Mouse (Mus musculus): ENCODE results near the gene Mybph. TPM values are rescaled to one million over a fixed set of nuclear protein-coding genes. Genes with fewer than 3 reads are reported as not detected.

Gene Mybph
- polyA plus RNA-seq (2014; fragmentation: Illumina TruSeq; extraction: RNeasy Lipid Tissue Mini Kit (QIAGEN cat#74804); ENCODE audit: low read depth, low replicate concordance), result not detected

GRCm38 (mm10) chr1:134193126-134193525 lies at the start of gene Mybph:
TSS of gene Mybph (plus strand) at chr1:134193448.

GRCm38 (mm10) chr1:134182025-134182424 lies 11.2 kb upstream of the Mybph start, which contains the start of gene Chil1:
TSS of gene Chil1 (plus strand) at chr1:134182176.

GRCm38 (mm10) chr1:134235391-134235921 lies 42.2 kb downstream of the Mybph start, which contains the start of gene Adora1:
TSS of gene Adora1 (minus strand) at chr1:134235431.

Other genes with a start within 250 kb of the Mybph start
- gene Fmod, start 156.2 kb upstream of the Mybph start, polyA plus RNA-seq (2014; fragmentation: Illumina TruSeq; extraction: RNeasy Lipid Tissue Mini Kit (QIAGEN cat#74804); ENCODE audit: low read depth, low replicate concordance), result 13.1 TPM
- 43.7 TPM for gene Btg2, start 114.3 kb upstream of the Mybph start, polyA plus RNA-seq (2014; fragmentation: Illumina TruSeq; extraction: RNeasy Lipid Tissue Mini Kit (QIAGEN cat#74804); ENCODE audit: low read depth, low replicate concordance)
- not detected for gene Chit1, start 82.2 kb upstream of the Mybph start, polyA plus RNA-seq (2014; fragmentation: Illumina TruSeq; extraction: RNeasy Lipid Tissue Mini Kit (QIAGEN cat#74804); ENCODE audit: low read depth, low replicate concordance)
- gene Chil1, start 11.3 kb upstream of the Mybph start, polyA plus RNA-seq (2014; fragmentation: Illumina TruSeq; extraction: RNeasy Lipid Tissue Mini Kit (QIAGEN cat#74804); ENCODE audit: low read depth, low replicate concordance), result 0.71 TPM
- 9.8 TPM for gene Adora1, start 42.0 kb downstream of the Mybph start, polyA plus RNA-seq (2014; fragmentation: Illumina TruSeq; extraction: RNeasy Lipid Tissue Mini Kit (QIAGEN cat#74804); ENCODE audit: low read depth, low replicate concordance)
- gene Myog, start 96.5 kb downstream of the Mybph start, polyA plus RNA-seq (2014; fragmentation: Illumina TruSeq; extraction: RNeasy Lipid Tissue Mini Kit (QIAGEN cat#74804); ENCODE audit: low read depth, low replicate concordance), result not detected
- 1.8 TPM for gene Ppfia4, start 139.5 kb downstream of the Mybph start, polyA plus RNA-seq (2014; fragmentation: Illumina TruSeq; extraction: RNeasy Lipid Tissue Mini Kit (QIAGEN cat#74804); ENCODE audit: low read depth, low replicate concordance)
- gene Tmem183a, start 168.5 kb downstream of the Mybph start, polyA plus RNA-seq (2014; fragmentation: Illumina TruSeq; extraction: RNeasy Lipid Tissue Mini Kit (QIAGEN cat#74804); ENCODE audit: low read depth, low replicate concordance), result 14.8 TPM
- gene 4933406M09Rik, start 192.5 kb downstream of the Mybph start, polyA plus RNA-seq (2014; fragmentation: Illumina TruSeq; extraction: RNeasy Lipid Tissue Mini Kit (QIAGEN cat#74804); ENCODE audit: low read depth, low replicate concordance), result not detected
- 30.1 TPM for gene Cyb5r1, start 212.1 kb downstream of the Mybph start, polyA plus RNA-seq (2014; fragmentation: Illumina TruSeq; extraction: RNeasy Lipid Tissue Mini Kit (QIAGEN cat#74804); ENCODE audit: low read depth, low replicate concordance)
- 114 TPM for gene Adipor1, start 221.9 kb downstream of the Mybph start, polyA plus RNA-seq (2014; fragmentation: Illumina TruSeq; extraction: RNeasy Lipid Tissue Mini Kit (QIAGEN cat#74804); ENCODE audit: low read depth, low replicate concordance)

Data from heart, adult 10 weeks (tissue).